Mouse (Mus musculus) forebrain, embryonic 11.5 days (tissue): ENCODE results near the gene Rnf111. TPM values are rescaled to one million over a fixed set of nuclear protein-coding genes. Genes with fewer than 3 reads are reported as not detected.

Experiments
- ATAC-seq: fragments of 200-750 bp; cut with Nextera tagmentation; replicated peaks from 2 replicates; pipeline ENCODE4 v1.8.0; 2017; ENCODE audit warnings: moderate TSS enrichment; ENCODE audit not compliant: low FRiP score
- DNase-seq: peaks from one replicate; pipeline ENCODE4 v3.0.0-alpha.2; 2017; ENCODE audit warnings: low spot score
- H3K27ac ChIP-seq: fragments of 300-500 bp; sonication (generic); 2 replicates; pipeline ENCODE4 v1.5.1; 2014; ENCODE audit warnings: low read depth, low read length
- H3K27me3 ChIP-seq: fragments of 300-500 bp; sonication (generic); 2 replicates; pipeline ENCODE4 v1.6.1; 2014; ENCODE audit warnings: mild to moderate bottlenecking, low read length, mixed read lengths; ENCODE audit not compliant: control insufficient read depth, insufficient read depth
- H3K36me3 ChIP-seq: fragments of 300-500 bp; sonication (generic); 2 replicates; pipeline ENCODE4 v1.6.1; 2014; ENCODE audit warnings: mild to moderate bottlenecking, low read length, moderate library complexity, mixed read lengths; ENCODE audit not compliant: control insufficient read depth, insufficient read depth
- H3K4me1 ChIP-seq: fragments of 300-500 bp; sonication (generic); replicated peaks from 2 replicates; pipeline ENCODE4 v1.6.1; 2014; ENCODE audit warnings: low read length, mixed read lengths; ENCODE audit not compliant: control insufficient read depth, insufficient read depth
- H3K4me2 ChIP-seq: fragments of 300-500 bp; sonication (generic); 2 replicates; pipeline ENCODE4 v1.6.1; 2014; ENCODE audit warnings: low read depth, mild to moderate bottlenecking, low read length, moderate library complexity, mixed read lengths; ENCODE audit not compliant: severe bottlenecking
- H3K4me3 ChIP-seq: fragments of 300-500 bp; sonication (generic); 2 replicates; pipeline ENCODE4 v1.5.1; 2014; ENCODE audit warnings: low read depth, low read length
- H3K9ac ChIP-seq: fragments of 300-500 bp; sonication (generic); 2 replicates; pipeline ENCODE4 v1.6.1; 2014; ENCODE audit warnings: low read length
- H3K9me3 ChIP-seq: fragments of 300-500 bp; sonication (generic); 2 replicates; pipeline ENCODE4 v1.6.1; 2016; ENCODE audit warnings: low read length, mixed read lengths; ENCODE audit not compliant: control insufficient read depth
- WGBS: fragments of 180-500 bp; shearing (Covaris S2); extraction: QIAGEN DNeasy Blood & Tissue Kit; methylation state at CpG from one replicate; pipeline ENCODE4 v1.1.7; 2014; 5-methylcytosine and 5-hydroxymethylcytosine counted together
- polyA plus RNA-seq: library from polyadenylated mRNA; unstranded; fragments of >200 nt; fragmentation: Nextera tagmentation; extraction: Ambion mirVana; gene quantifications from 2 replicates; pipeline ENCODE4 v1.2.1, GENCODE M21; 2014

The Rnf111 gene
- polyA plus RNA-seq, 1 experiment from 2014 or later, result 43.6 TPM

- Histone ChIP-seq H3K36me3 (no peaks in the 10 kb centered on the region), H3K9ac (peak within 1 kb of the TSS; percentile 97), H3K4me2 (peak within 1 kb of the TSS; percentile 82), H3K27me3 (no peaks in the 10 kb centered on the region), H3K9me3 (no peaks in the 10 kb centered on the region), H3K4me1 (no peaks in the 10 kb centered on the region), H3K4me3 (peak within 1 kb of the TSS; percentile 87), H3K27ac (peak within 1 kb of the TSS; percentile 98)
- peak; percentile 100 for DNase-seq
- 0% methylated on average over 74 of the region's 75 CpGs for WGBS
- ATAC-seq, result peak; percentile 98
Measured at GRCm38 (mm10) chr9:70542305-70543041, 38.9 kb upstream of the Rnf111 start, which contains the start of gene Sltm. TSS of gene Sltm (plus strand) at chr9:70542754.

- no peak overlapping the region for H3K27ac ChIP-seq
Measured at GRCm38 (mm10) chr9:70541584-70541983, 38.1 kb upstream of the Rnf111 start.

GRCm38 (mm10) chr9:70533328-70533727, 29.8 kb upstream of the Rnf111 start:
- WGBS, result 82% methylated on average over 3 of the region's 3 CpGs
- H3K9ac ChIP-seq, result no peak overlapping the region
- no peaks in the 10 kb centered on the region for H3K4me1 ChIP-seq
- no peak overlapping the region for H3K4me3 ChIP-seq
- DNase-seq (no peak), ATAC-seq (no peak)
- H3K27me3 ChIP-seq, result no peaks in the 10 kb centered on the region
- H3K27ac ChIP-seq, result no peak overlapping the region
- no peaks in the 10 kb centered on the region for H3K36me3 ChIP-seq
- no peak overlapping the region for H3K4me2 ChIP-seq
- H3K9me3 ChIP-seq, result no peaks in the 10 kb centered on the region

More at GRCm38 (mm10) chr9:70541584-70541983, 38.1 kb upstream of the Rnf111 start:
- H3K4me2 ChIP-seq, result peak overlapping the region; percentile 82
- no peaks in the 10 kb centered on the region for H3K9me3 ChIP-seq
- no peak overlapping the region; the same call in 1 of the 2 replicates for H3K9ac ChIP-seq
- ATAC-seq (no peak), DNase-seq (no peak)
- no peaks in the 10 kb centered on the region for H3K4me1 ChIP-seq
- H3K27me3 ChIP-seq, result no peaks in the 10 kb centered on the region
- H3K4me3 ChIP-seq, result peak overlapping the region; percentile 87
- no peaks in the 10 kb centered on the region for H3K36me3 ChIP-seq
- WGBS, result 6% methylated on average over 6 of the region's 6 CpGs

GRCm38 (mm10) chr9:70524366-70524765, 20.8 kb upstream of the Rnf111 start:
- H3K27ac ChIP-seq, result no peak overlapping the region
- H3K4me2 ChIP-seq, result no peak overlapping the region
- H3K4me1 ChIP-seq, result no peaks in the 10 kb centered on the region
- WGBS, result 90% methylated on average over 7 of the region's 7 CpGs
- H3K9ac ChIP-seq, result no peak overlapping the region
- H3K9me3 ChIP-seq, result no peaks in the 10 kb centered on the region
- DNase-seq (no peak), ATAC-seq (no peak)
- H3K36me3 ChIP-seq, result no peaks in the 10 kb centered on the region
- H3K27me3 ChIP-seq, result no peaks in the 10 kb centered on the region
- no peak overlapping the region for H3K4me3 ChIP-seq

GRCm38 (mm10) chr9:70523813-70524212, 20.3 kb upstream of the Rnf111 start:
- Histone ChIP-seq H3K36me3 (no peaks in the 10 kb centered on the region), H3K9me3 (no peaks in the 10 kb centered on the region), H3K9ac (no peak overlapping the region), H3K27me3 (no peaks in the 10 kb centered on the region), H3K4me3 (no peak overlapping the region), H3K27ac (no peak overlapping the region), H3K4me2 (no peak overlapping the region), H3K4me1 (no peaks in the 10 kb centered on the region)
- 95% methylated on average over 3 of the region's 3 CpGs for WGBS
- DNase-seq (no peak), ATAC-seq (no peak)

- WGBS, result 92% methylated on average over 3 of the region's 3 CpGs
- Histone ChIP-seq H3K27me3 (no peaks in the 10 kb centered on the region), H3K4me2 (no peak overlapping the region), H3K9ac (no peak overlapping the region), H3K4me1 (no peaks in the 10 kb centered on the region), H3K4me3 (no peak overlapping the region), H3K36me3 (no peaks in the 10 kb centered on the region), H3K27ac (no peak overlapping the region), H3K9me3 (no peaks in the 10 kb centered on the region)
- DNase-seq, result no peak
- no peak for ATAC-seq
Measured at GRCm38 (mm10) chr9:70520651-70521050, 17.1 kb upstream of the Rnf111 start.

GRCm38 (mm10) chr9:70511681-70512080, 8.2 kb upstream of the Rnf111 start:
- DNase-seq (no peak), ATAC-seq (no peak)
- Histone ChIP-seq H3K9ac (no peak overlapping the region), H3K27me3 (no peaks in the 10 kb centered on the region), H3K36me3 (no peaks in the 10 kb centered on the region), H3K4me1 (no peaks in the 10 kb centered on the region), H3K27ac (no peak overlapping the region), H3K4me2 (no peak overlapping the region), H3K9me3 (no peaks in the 10 kb centered on the region), H3K4me3 (no peak overlapping the region)
- 85% methylated on average over 7 of the region's 7 CpGs for WGBS

GRCm38 (mm10) chr9:70510998-70511583, 7.6 kb upstream of the Rnf111 start:
- no peaks in the 10 kb centered on the region for H3K4me1 ChIP-seq
- H3K4me3 ChIP-seq, result no peak overlapping the region
- no peaks in the 10 kb centered on the region for H3K9me3 ChIP-seq
- H3K27ac ChIP-seq, result no peak overlapping the region
- DNase-seq (no peak), ATAC-seq (no peak)
- H3K9ac ChIP-seq, result no peak overlapping the region
- no peaks in the 10 kb centered on the region for H3K27me3 ChIP-seq
- H3K36me3 ChIP-seq, result no peaks in the 10 kb centered on the region
- H3K4me2 ChIP-seq, result no peak overlapping the region
- 69% methylated on average over 10 of the region's 10 CpGs for WGBS
